ENCODE assay signal across 7 mouse cellular contexts in the genomic region with DNA sequence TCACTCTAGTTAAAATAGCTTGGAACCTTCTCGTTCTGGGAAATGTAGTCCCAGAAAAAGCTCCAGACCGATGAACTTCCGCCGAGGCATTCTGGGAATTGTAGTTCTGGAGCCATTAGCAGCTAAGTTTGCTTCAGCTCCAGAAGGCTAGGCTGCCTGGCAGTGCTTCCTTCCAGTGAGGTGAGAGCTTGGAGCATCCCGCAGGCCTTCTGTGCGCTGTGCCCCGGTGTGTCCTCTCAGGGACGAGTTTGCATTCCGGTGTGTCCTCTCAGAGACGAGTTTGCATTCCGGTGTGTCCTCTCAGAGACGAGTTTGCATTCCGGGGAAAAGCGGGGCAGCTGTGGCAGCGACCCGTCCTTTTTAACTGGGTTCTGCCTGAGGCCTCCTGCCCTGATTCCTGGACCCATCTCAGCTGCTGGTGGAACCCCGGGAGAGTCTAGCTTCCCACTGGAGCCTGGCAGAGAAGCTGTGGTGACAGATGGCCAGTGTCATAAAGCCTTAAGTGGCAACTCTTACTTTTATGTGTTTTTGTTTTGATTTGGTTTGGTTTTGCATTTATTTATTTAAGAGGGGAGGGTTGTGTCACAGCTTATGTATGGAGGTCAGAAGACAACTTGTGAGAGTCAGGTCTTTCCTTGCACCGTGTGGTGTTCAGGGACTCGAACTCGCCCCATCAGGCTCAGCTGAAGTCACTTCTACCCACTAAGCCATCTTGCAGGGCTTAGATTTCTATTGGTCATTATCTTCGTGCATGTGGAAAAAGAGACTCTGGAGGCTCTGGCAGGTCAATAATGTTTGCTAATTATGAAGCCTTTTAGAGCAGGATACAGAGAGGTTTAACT. TPM values are rescaled to one million over a fixed set of nuclear protein-coding genes. Genes with fewer than 3 reads are reported as not detected.
DNase-seq lines count a peak whose midpoint lies in the region; ATAC-seq and TF ChIP-seq lines count a peak whose summit lies in the region.

A gene (plus strand): TSS at position 162 of the 842 bp plus-strand sequence.

- no peak within 1 kb of the TSS; the same call in 1 of the 2 replicates for H3K27ac ChIP-seq in intestine, postnatal 0 days (ENCODE audit: low read depth, low read length)
- peak within 1 kb of the TSS; percentile 80 for H3K27ac ChIP-seq in midbrain, embryonic 10.5 days (replicated peaks)

- H3K27me3 ChIP-seq in intestine, postnatal 0 days (replicated peaks; ENCODE audit: control insufficient read depth, insufficient read depth, low read length): no peaks in the 10 kb centered on the region
- H3K27me3 ChIP-seq in midbrain, embryonic 10.5 days (ENCODE audit: low read depth, poor library complexity, severe bottlenecking): no peaks in the 10 kb centered on the region

- WGBS in intestine, postnatal 0 days: 15% methylated on average over 21 of the region's 21 CpGs
- WGBS in midbrain, embryonic 10.5 days: 19% methylated on average over 21 of the region's 21 CpGs

- peak within 1 kb of the TSS; percentile 54 for H3K4me3 ChIP-seq in intestine, postnatal 0 days (ENCODE audit: low read depth, low read length)
- H3K4me3 ChIP-seq in midbrain, embryonic 10.5 days: peak within 1 kb of the TSS; percentile 63

- DNase-seq in adrenal gland, postnatal 25 days: peak; percentile 71
- peak; percentile 80 for DNase-seq in embryo, embryonic 9.5 days (ENCODE audit: extremely low spot score)
- peak; percentile 84 for DNase-seq in left cerebral cortex, postnatal 36 days (ENCODE audit: low spot score in 2 of 2)
- DNase-seq in midbrain, embryonic 10.5 days (ENCODE audit: low spot score): peak; percentile 75
- DNase-seq in skeletal muscle tissue, adult 2 months (ENCODE audit: low read depth, low spot score): peak; percentile 79

- H3K9me3 ChIP-seq in intestine, postnatal 0 days (ENCODE audit: control insufficient read depth): no peaks in the 10 kb centered on the region
- H3K9me3 ChIP-seq in midbrain, embryonic 10.5 days (replicated peaks): no peaks in the 10 kb centered on the region

- no peak for TF ChIP-seq CTCF in intestine, postnatal 0 days (IDR thresholded peaks at IDR 0.05; ENCODE audit: low read depth)

- H3K4me1 ChIP-seq in intestine, postnatal 0 days (replicated peaks; ENCODE audit: control insufficient read depth, insufficient read depth, low read length): no peaks in the 10 kb centered on the region
- peaks cover 9% of the 10 kb centered on the region for H3K4me1 ChIP-seq in midbrain, embryonic 10.5 days

- H3K36me3 ChIP-seq in intestine, postnatal 0 days (ENCODE audit: control insufficient read depth, insufficient read depth): no peaks in the 10 kb centered on the region
- H3K36me3 ChIP-seq in midbrain, embryonic 10.5 days: peaks cover 3% of the 10 kb centered on the region; the same call in 1 of the 2 replicates

- peak within 1 kb of the TSS; percentile 83 for H3K4me2 ChIP-seq in intestine, postnatal 0 days (replicated peaks; ENCODE audit: low read depth)

- intact Hi-C loops in left cerebral cortex, postnatal 36 days (cut with DNase I): loop anchor here (2.0 to 5.0 kb wide), 3 partner anchors 18 to 123 kb away; a partner anchor contains a TSS

- peak within 1 kb of the TSS; percentile 58 for H3K9ac ChIP-seq in intestine, postnatal 0 days (ENCODE audit: low read depth, low read length)

- peak; percentile 97 for ATAC-seq in granulocyte monocyte progenitor cell, adult 5-6 weeks (replicated peaks; ENCODE audit: poor library complexity, severe bottlenecking)
- ATAC-seq in intestine, postnatal 0 days: peak; percentile 78

RNA-seq across cellular contexts. Expression of the gene that starts here (rescaled TPM):
- 3.3 and 4.1 TPM in 2 replicates for total RNA-seq in adrenal gland, postnatal 25 days (2021)
- total RNA-seq in granulocyte monocyte progenitor cell, adult 5-6 weeks (2014; fragmentation: Nextera tagmentation): 1.5 and 3.1 TPM in 2 replicates
- 2.6 and 3.3 TPM in 2 replicates for total RNA-seq in granulocyte monocyte progenitor cell, adult 5-6 weeks (2017)
- polyA plus RNA-seq in intestine, postnatal 0 days (2015; fragmentation: Nextera tagmentation; extraction: Ambion mirVana): 0.86 and 0.98 TPM in 2 replicates
- 1 to 10 TPM; 7.8 to 9.1 TPM for total RNA-seq in left cerebral cortex, postnatal 36 days (2021)
- polyA plus RNA-seq in midbrain, embryonic 10.5 days (2016; fragmentation: Nextera tagmentation; extraction: Ambion mirVana): 2.1 and 2.7 TPM in 2 replicates

Comparison
In these comparisons a context has a peak if more than half of its experiments do, and no peak if none do; other contexts are left out.
1. Peak in ATAC-seq, H3K4me3 ChIP-seq, H3K9ac ChIP-seq and H3K4me2 ChIP-seq in intestine, postnatal 0 days; RNA of the gene not detected or under 1 TPM.